Mouse (Mus musculus): Measurements from ENCODE around the gene Syncrip.
A peak's percentile ranks its signal among the peaks of the same experiment; 100 is the strongest.

Syncrip gene

DNA sequence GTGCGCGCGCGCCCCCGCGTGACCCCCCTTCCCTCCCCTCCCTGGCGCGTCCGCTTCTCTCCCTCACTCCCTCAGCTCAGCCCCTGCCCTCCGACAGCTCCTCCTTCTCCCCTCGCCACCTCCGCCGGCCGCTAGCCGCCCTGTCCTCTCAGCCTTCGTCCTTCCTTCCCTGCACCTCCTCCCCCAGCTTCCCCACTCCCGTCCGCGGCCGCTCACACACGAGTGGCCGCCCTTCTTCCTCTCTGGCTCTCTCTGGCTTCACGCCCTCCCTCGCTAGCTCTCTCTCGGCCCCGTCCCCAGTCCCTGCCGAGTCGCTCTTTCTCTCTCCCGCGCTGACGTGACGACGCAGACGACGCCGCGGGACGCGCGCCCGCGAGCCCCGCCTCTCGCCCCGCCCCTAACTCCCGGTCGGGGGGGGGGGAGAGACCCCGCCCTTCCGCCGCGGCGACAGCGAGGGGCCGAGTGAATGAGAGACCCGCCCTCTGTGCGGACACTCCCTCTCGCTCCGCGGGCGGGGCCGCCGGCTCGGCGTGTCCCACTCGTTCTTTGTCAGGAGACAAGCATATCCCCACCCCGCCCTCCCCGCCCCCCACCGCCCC is at the start of gene Syncrip:
Syncrip (minus strand) TSS at position 345 of the 599 bp plus-strand sequence.
- peak; percentile 83 to 85 for DNase-seq (ENCODE audit: low read depth in 2 of 2, low spot score in 2 of 2)

- no peak for DNase-seq (ENCODE audit: low read depth in 2 of 2, low spot score in 2 of 2)
Measured at GRCm38 (mm10) chr9:88529979-88530580, 47.7 kb upstream of the Syncrip start.

DNA sequence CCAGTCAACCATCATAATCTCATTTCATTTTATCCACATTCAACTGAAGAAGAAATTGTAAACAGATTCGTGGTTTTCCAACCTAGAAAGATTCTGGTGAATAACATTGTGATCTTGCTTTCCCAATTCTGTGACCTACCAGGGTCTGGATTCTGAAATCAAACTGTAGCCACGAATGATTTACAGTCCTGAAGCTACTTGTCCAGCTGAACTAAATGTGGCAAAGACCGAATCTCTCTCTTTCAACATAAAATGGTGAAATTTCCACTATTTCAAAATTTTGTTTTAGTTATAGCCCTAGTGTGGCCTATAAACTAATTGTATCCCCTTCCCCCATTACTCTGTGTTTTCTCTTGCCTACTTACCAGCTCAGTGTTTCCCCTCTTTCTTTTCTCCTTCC is 47.2 kb upstream of the Syncrip start:
- no peak for DNase-seq (ENCODE audit: low read depth in 2 of 2, low spot score in 2 of 2)

GRCm38 (mm10) chr9:88528736-88529135 is 46.4 kb upstream of the Syncrip start:
- no peak for DNase-seq (ENCODE audit: low read depth in 2 of 2, low spot score in 2 of 2)

GRCm38 (mm10) chr9:88527956-88528355 is 45.6 kb upstream of the Syncrip start:
- no peak for DNase-seq (ENCODE audit: low read depth in 2 of 2, low spot score in 2 of 2)

- DNase-seq (ENCODE audit: low read depth in 2 of 2, low spot score in 2 of 2) = no peak
Measured at GRCm38 (mm10) chr9:88525341-88525740, 43.0 kb upstream of the Syncrip start.

DNA sequence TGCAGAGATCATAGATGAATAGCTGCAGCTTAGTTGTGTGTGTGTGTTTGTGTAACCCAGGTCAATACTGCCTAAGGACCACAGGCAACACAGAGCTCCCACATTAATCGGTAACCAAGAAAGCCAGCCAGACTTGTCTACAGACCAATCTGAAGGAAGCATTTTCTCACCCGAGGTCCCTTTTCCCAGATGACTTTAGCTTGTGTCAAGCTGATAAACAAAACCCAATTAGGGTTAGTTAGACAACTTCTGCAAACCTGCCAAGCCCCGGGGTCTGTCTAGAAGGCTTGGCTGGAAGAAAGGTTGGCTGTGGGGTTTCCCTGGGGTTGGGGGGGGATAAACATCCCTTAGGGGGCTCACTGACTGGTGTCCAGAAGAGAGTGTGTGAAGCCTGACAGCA is 42.4 kb upstream of the Syncrip start:
- DNase-seq (ENCODE audit: low read depth in 2 of 2, low spot score in 2 of 2) = no peak

GRCm38 (mm10) chr9:88524367-88524766 is 42.0 kb upstream of the Syncrip start:
- no peak for DNase-seq (ENCODE audit: low read depth in 2 of 2, low spot score in 2 of 2)

GRCm38 (mm10) chr9:88523335-88523668 is 40.9 kb upstream of the Syncrip start:
- no peak for DNase-seq (ENCODE audit: low read depth in 2 of 2, low spot score in 2 of 2)

- peak; percentile 95 to 96 for DNase-seq (ENCODE audit: low read depth in 2 of 2, low spot score in 2 of 2)
Measured at GRCm38 (mm10) chr9:88522569-88523334, 40.4 kb upstream of the Syncrip start.

DNA sequence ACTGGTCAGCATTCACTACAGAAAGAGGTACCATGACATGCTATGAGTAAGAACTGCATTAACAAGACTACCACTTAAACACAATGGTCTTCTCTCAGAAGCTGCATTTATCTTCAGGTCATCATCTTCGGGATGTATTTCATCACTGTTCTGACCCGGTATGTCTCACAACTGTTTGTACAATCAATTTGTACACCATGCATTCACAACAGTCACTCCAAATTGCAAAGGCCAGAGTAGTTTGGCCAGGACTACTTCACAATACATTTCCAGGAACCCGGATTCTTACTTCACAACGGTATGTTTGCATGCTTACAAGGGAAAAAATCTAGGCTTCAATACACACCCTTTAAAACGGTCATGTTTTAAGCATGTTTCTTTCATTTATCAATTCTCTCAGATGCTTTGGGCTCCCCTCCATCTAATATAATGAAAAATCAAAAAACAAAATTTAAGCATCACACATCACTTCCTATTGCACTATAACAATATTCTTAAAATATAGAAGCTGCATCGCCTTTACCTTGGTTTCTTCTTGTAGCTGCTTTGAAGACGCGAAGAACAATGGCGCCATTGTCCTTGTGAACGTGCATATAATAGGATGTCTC is 39.7 kb upstream of the Syncrip start:
- no peak for DNase-seq (ENCODE audit: low read depth in 2 of 2, low spot score in 2 of 2)

DNA sequence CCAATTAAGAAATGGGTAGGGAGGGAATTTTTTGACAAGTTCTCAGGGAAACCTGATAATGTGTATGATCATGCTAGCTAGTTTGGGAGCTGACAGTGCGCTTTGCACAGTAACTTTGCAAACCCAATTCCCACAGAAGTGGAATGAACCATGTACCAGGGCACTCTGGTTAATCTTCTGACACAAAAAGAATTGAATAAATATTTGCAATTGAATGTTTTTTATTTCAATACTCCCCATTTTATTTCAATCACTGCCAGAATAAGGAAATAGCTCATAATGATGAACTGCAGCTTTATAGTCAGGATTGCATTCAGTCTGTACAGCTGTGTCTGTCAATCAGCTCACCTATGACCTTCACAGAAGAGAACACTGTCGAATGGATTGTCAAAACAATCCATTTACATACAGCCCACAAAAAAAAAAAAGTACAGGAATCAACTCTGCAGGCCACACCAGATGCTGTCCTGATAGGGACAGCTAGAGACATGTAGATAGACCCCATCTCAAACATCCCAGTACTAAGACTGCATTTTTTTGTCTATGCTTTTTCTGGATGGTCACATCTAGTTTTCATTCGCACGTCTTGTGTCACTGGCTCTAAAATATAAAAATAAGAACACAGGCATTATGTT is 38.6 kb upstream of the Syncrip start:
- no peak for DNase-seq (ENCODE audit: low read depth in 2 of 2, low spot score in 2 of 2)

GRCm38 (mm10) chr9:88520122-88520848 is 37.9 kb upstream of the Syncrip start:
- DNase-seq (ENCODE audit: low read depth in 2 of 2, low spot score in 2 of 2) = no peak

DNA sequence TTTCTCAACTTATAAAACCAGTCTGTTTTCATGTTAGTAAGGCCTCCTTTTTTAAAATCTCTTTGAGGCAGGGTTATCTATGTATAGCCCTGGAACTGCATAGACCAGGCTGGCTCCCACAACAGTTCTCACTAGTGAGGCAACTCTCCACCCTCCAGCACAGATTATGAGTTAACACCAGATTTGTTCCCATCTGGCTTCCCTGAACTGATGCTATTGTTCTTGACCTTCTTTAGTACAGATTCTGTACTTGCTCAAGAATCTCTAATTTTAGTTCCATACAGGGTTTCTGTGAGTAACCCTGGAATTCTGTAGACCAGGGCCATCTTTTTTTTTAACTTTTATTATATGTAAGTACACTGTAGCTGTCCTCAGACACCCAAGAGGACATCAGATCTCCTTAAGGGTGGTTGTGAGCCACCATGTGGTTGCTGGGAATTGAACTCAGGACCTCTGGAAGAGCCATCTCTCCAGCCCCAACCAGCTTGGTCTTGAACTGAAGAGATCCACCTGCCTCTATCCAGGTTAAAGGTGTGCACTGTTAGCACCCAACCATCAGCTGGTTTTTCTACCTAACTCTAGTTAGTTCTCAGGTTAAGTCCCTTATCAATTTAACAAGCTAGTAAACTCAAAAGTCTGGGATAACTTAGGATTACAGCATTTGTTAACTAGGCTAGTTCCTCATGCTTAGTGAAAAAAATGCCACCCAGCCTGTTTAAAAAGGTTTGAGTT is 37.2 kb upstream of the Syncrip start:
- DNase-seq (ENCODE audit: low read depth in 2 of 2, low spot score in 2 of 2) = no peak

- DNase-seq (ENCODE audit: low read depth in 2 of 2, low spot score in 2 of 2) = no peak
Measured at GRCm38 (mm10) chr9:88516361-88516995, 34.1 kb upstream of the Syncrip start.

DNA sequence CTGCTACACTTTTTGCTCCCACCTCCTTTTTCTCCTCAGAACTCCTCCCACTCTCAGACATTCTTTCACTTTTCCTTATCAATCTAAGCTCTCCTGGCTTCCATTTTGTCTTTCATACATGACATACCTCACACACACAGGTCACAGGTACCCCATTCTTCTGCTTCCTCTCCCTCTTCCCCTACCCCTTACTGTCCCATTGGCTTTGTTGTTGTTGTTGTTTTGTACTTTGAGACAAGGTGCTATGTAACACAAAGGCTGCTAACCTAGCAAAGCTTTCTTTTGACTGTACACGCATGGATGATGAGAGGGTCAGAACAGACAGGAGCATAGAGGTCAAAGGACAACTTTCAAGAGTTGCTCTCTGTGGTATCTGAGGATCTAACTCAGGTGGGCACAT is 33.2 kb upstream of the Syncrip start:
- DNase-seq (ENCODE audit: low read depth in 2 of 2, low spot score in 2 of 2) = no peak

- no peak for DNase-seq (ENCODE audit: low read depth in 2 of 2, low spot score in 2 of 2)
Measured at GRCm38 (mm10) chr9:88501846-88502245, 19.5 kb upstream of the Syncrip start.

GRCm38 (mm10) chr9:88500112-88500511 is 17.7 kb upstream of the Syncrip start:
- DNase-seq (ENCODE audit: low read depth in 2 of 2, low spot score in 2 of 2) = no peak

DNA sequence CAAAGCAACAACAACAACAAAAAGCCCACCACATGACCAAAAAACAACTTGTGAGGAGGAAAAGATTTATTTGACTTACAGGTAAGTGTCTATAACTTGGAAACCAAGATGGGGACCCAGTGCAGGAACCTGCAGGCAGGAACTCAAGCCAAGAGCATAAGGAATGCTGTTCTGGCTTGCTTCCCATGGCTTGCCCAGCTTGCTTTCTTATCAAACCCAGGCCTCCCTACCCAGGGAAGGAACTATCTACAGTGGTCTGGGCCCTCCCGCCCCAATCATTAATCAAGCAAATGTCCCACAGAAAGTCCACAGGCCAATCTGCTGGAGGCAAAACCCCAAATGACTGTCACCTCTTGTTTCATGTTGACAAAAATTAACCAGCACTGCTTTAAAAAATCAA is 10.1 kb upstream of the Syncrip start:
- no peak for DNase-seq (ENCODE audit: low read depth in 2 of 2, low spot score in 2 of 2)

- DNase-seq (ENCODE audit: low read depth in 2 of 2, low spot score in 2 of 2) = no peak
Measured at GRCm38 (mm10) chr9:88484531-88484930, 2.2 kb upstream of the Syncrip start.

Data from CD8-positive naive resting alpha-beta T cell, adult 2 months (primary cell).